Mouse (Mus musculus): Measurements from ENCODE around the gene Gm42669. TPM values are rescaled to one million over a fixed set of nuclear protein-coding genes. Genes with fewer than 3 reads are reported as not detected.
A peak's percentile ranks its signal among the peaks of the same experiment; 100 is the strongest.

Gm42669 gene
- polyA plus RNA-seq, 1 experiment from 2014 or later = 0.41 TPM

GRCm38 (mm10) chr5:107511326-107511725, 3.9 kb downstream of the Gm42669 start:
- H3K4me3 ChIP-seq (ENCODE audit: low read depth, low read length) = no peak overlapping the region
- no peaks in the 10 kb centered on the region for H3K9me3 ChIP-seq (replicated peaks; ENCODE audit: control insufficient read depth, low read length)
- H3K4me1 ChIP-seq (ENCODE audit: control insufficient read depth, insufficient read depth, low read length) = no peaks in the 10 kb centered on the region
- no peaks in the 10 kb centered on the region for H3K36me3 ChIP-seq (replicated peaks; ENCODE audit: control insufficient read depth, insufficient read depth, low read depth, low read length)
- no peak overlapping the region for H3K9ac ChIP-seq (replicated peaks; ENCODE audit: low read length)
- no peak overlapping the region for H3K4me2 ChIP-seq (ENCODE audit: low read depth, low read length)
- WGBS = 72% methylated on average over 2 of the region's 2 CpGs
- H3K27ac ChIP-seq (replicated peaks; ENCODE audit: low read depth, low read length) = no peak overlapping the region
- ATAC-seq (replicated peaks; ENCODE audit: insufficient number of reproducible peaks, low FRiP score, low TSS enrichment, low read depth) (no peak), DNase-seq (ENCODE audit: low spot score) (no peak)
- no peaks in the 10 kb centered on the region for H3K27me3 ChIP-seq (ENCODE audit: control insufficient read depth, insufficient read depth, low read length)

GRCm38 (mm10) chr5:107513583-107513982, 6.2 kb downstream of the Gm42669 start:
- Histone ChIP-seq H3K27ac (replicated peaks; ENCODE audit: low read depth, low read length) (no peak overlapping the region), H3K4me1 (ENCODE audit: control insufficient read depth, insufficient read depth, low read length) (no peaks in the 10 kb centered on the region), H3K36me3 (replicated peaks; ENCODE audit: control insufficient read depth, insufficient read depth, low read depth, low read length) (no peaks in the 10 kb centered on the region), H3K9ac (replicated peaks; ENCODE audit: low read length) (no peak overlapping the region), H3K9me3 (replicated peaks; ENCODE audit: control insufficient read depth, low read length) (no peaks in the 10 kb centered on the region), H3K4me2 (ENCODE audit: low read depth, low read length) (no peak overlapping the region), H3K4me3 (ENCODE audit: low read depth, low read length) (no peak overlapping the region), H3K27me3 (ENCODE audit: control insufficient read depth, insufficient read depth, low read length) (no peaks in the 10 kb centered on the region)
- DNase-seq (ENCODE audit: low spot score) (peak; percentile 59), ATAC-seq (replicated peaks; ENCODE audit: insufficient number of reproducible peaks, low FRiP score, low TSS enrichment, low read depth) (peak; percentile 6; the same call in 1 of the 2 replicates)
- WGBS = 49% methylated on average over 7 of the region's 7 CpGs

- no peak for DNase-seq (ENCODE audit: low spot score)
These were observed 8.0 kb downstream of the Gm42669 start for GRCm38 (mm10) chr5:107515453-107515852.

GRCm38 (mm10) chr5:107516087-107516486, 8.7 kb downstream of the Gm42669 start:
- Histone ChIP-seq H3K36me3 (replicated peaks; ENCODE audit: control insufficient read depth, insufficient read depth, low read depth, low read length) (no peaks in the 10 kb centered on the region), H3K4me2 (ENCODE audit: low read depth, low read length) (no peak overlapping the region), H3K4me3 (ENCODE audit: low read depth, low read length) (no peak overlapping the region), H3K27me3 (ENCODE audit: control insufficient read depth, insufficient read depth, low read length) (no peaks in the 10 kb centered on the region), H3K27ac (replicated peaks; ENCODE audit: low read depth, low read length) (no peak overlapping the region), H3K4me1 (ENCODE audit: control insufficient read depth, insufficient read depth, low read length) (no peaks in the 10 kb centered on the region), H3K9me3 (replicated peaks; ENCODE audit: control insufficient read depth, low read length) (no peaks in the 10 kb centered on the region), H3K9ac (replicated peaks; ENCODE audit: low read length) (no peak overlapping the region)
- WGBS = 94% methylated on average over 1 of the region's 1 CpGs
- ATAC-seq (replicated peaks; ENCODE audit: insufficient number of reproducible peaks, low FRiP score, low TSS enrichment, low read depth) = no peak
- DNase-seq (ENCODE audit: low spot score) = no peak

More at GRCm38 (mm10) chr5:107515453-107515852, 8.0 kb downstream of the Gm42669 start:
- H3K9me3 ChIP-seq (replicated peaks; ENCODE audit: control insufficient read depth, low read length) = no peaks in the 10 kb centered on the region
- H3K4me2 ChIP-seq (ENCODE audit: low read depth, low read length) = no peak overlapping the region
- 91% methylated on average over 3 of the region's 3 CpGs for WGBS
- no peaks in the 10 kb centered on the region for H3K36me3 ChIP-seq (replicated peaks; ENCODE audit: control insufficient read depth, insufficient read depth, low read depth, low read length)
- ATAC-seq (replicated peaks; ENCODE audit: insufficient number of reproducible peaks, low FRiP score, low TSS enrichment, low read depth) = no peak
- no peaks in the 10 kb centered on the region for H3K4me1 ChIP-seq (ENCODE audit: control insufficient read depth, insufficient read depth, low read length)
- H3K27me3 ChIP-seq (ENCODE audit: control insufficient read depth, insufficient read depth, low read length) = no peaks in the 10 kb centered on the region
- H3K9ac ChIP-seq (replicated peaks; ENCODE audit: low read length) = no peak overlapping the region
- H3K4me3 ChIP-seq (ENCODE audit: low read depth, low read length) = no peak overlapping the region
- H3K27ac ChIP-seq (replicated peaks; ENCODE audit: low read depth, low read length) = no peak overlapping the region

GRCm38 (mm10) chr5:107518602-107519001, 11.2 kb downstream of the Gm42669 start:
- H3K9ac ChIP-seq (replicated peaks; ENCODE audit: low read length) = no peak overlapping the region
- no peaks in the 10 kb centered on the region for H3K4me1 ChIP-seq (ENCODE audit: control insufficient read depth, insufficient read depth, low read length)
- H3K4me2 ChIP-seq (ENCODE audit: low read depth, low read length) = no peak overlapping the region
- no peak overlapping the region for H3K4me3 ChIP-seq (ENCODE audit: low read depth, low read length)
- H3K36me3 ChIP-seq (replicated peaks; ENCODE audit: control insufficient read depth, insufficient read depth, low read depth, low read length) = no peaks in the 10 kb centered on the region
- ATAC-seq (replicated peaks; ENCODE audit: insufficient number of reproducible peaks, low FRiP score, low TSS enrichment, low read depth) (no peak), DNase-seq (ENCODE audit: low spot score) (no peak)
- H3K27ac ChIP-seq (replicated peaks; ENCODE audit: low read depth, low read length) = no peak overlapping the region
- no peaks in the 10 kb centered on the region for H3K9me3 ChIP-seq (replicated peaks; ENCODE audit: control insufficient read depth, low read length)
- 93% methylated on average over 4 of the region's 4 CpGs for WGBS
- H3K27me3 ChIP-seq (ENCODE audit: control insufficient read depth, insufficient read depth, low read length) = no peaks in the 10 kb centered on the region

- Histone ChIP-seq H3K4me3 (ENCODE audit: low read depth, low read length) (no peak overlapping the region), H3K27me3 (ENCODE audit: control insufficient read depth, insufficient read depth, low read length) (no peaks in the 10 kb centered on the region), H3K36me3 (replicated peaks; ENCODE audit: control insufficient read depth, insufficient read depth, low read depth, low read length) (no peaks in the 10 kb centered on the region), H3K4me1 (ENCODE audit: control insufficient read depth, insufficient read depth, low read length) (no peaks in the 10 kb centered on the region), H3K9me3 (replicated peaks; ENCODE audit: control insufficient read depth, low read length) (no peaks in the 10 kb centered on the region), H3K27ac (replicated peaks; ENCODE audit: low read depth, low read length) (no peak overlapping the region), H3K9ac (replicated peaks; ENCODE audit: low read length) (no peak overlapping the region), H3K4me2 (ENCODE audit: low read depth, low read length) (no peak overlapping the region)
- 90% methylated on average over 6 of the region's 6 CpGs for WGBS
- no peak for DNase-seq (ENCODE audit: low spot score)
- ATAC-seq (replicated peaks; ENCODE audit: insufficient number of reproducible peaks, low FRiP score, low TSS enrichment, low read depth) = no peak
These were observed 14.0 kb downstream of the Gm42669 start for GRCm38 (mm10) chr5:107521386-107521785.

GRCm38 (mm10) chr5:107521897-107522296, 14.5 kb downstream of the Gm42669 start:
- H3K27ac ChIP-seq (replicated peaks; ENCODE audit: low read depth, low read length) = no peak overlapping the region
- ATAC-seq (replicated peaks; ENCODE audit: insufficient number of reproducible peaks, low FRiP score, low TSS enrichment, low read depth) (no peak), DNase-seq (ENCODE audit: low spot score) (no peak)
- WGBS = 82% methylated on average over 7 of the region's 7 CpGs
- H3K36me3 ChIP-seq (replicated peaks; ENCODE audit: control insufficient read depth, insufficient read depth, low read depth, low read length) = no peaks in the 10 kb centered on the region
- H3K9ac ChIP-seq (replicated peaks; ENCODE audit: low read length) = no peak overlapping the region
- no peak overlapping the region for H3K4me3 ChIP-seq (ENCODE audit: low read depth, low read length)
- no peaks in the 10 kb centered on the region for H3K4me1 ChIP-seq (ENCODE audit: control insufficient read depth, insufficient read depth, low read length)
- no peaks in the 10 kb centered on the region for H3K27me3 ChIP-seq (ENCODE audit: control insufficient read depth, insufficient read depth, low read length)
- no peaks in the 10 kb centered on the region for H3K9me3 ChIP-seq (replicated peaks; ENCODE audit: control insufficient read depth, low read length)
- H3K4me2 ChIP-seq (ENCODE audit: low read depth, low read length) = no peak overlapping the region

GRCm38 (mm10) chr5:107524281-107524680, 16.9 kb downstream of the Gm42669 start:
- Histone ChIP-seq H3K4me1 (ENCODE audit: control insufficient read depth, insufficient read depth, low read length) (no peaks in the 10 kb centered on the region), H3K27ac (replicated peaks; ENCODE audit: low read depth, low read length) (no peak overlapping the region), H3K4me2 (ENCODE audit: low read depth, low read length) (no peak overlapping the region), H3K9me3 (replicated peaks; ENCODE audit: control insufficient read depth, low read length) (no peaks in the 10 kb centered on the region), H3K4me3 (ENCODE audit: low read depth, low read length) (no peak overlapping the region), H3K9ac (replicated peaks; ENCODE audit: low read length) (no peak overlapping the region), H3K27me3 (ENCODE audit: control insufficient read depth, insufficient read depth, low read length) (no peaks in the 10 kb centered on the region), H3K36me3 (replicated peaks; ENCODE audit: control insufficient read depth, insufficient read depth, low read depth, low read length) (no peaks in the 10 kb centered on the region)
- no peak for ATAC-seq (replicated peaks; ENCODE audit: insufficient number of reproducible peaks, low FRiP score, low TSS enrichment, low read depth)
- WGBS = 85% methylated on average over 10 of the region's 10 CpGs
- no peak for DNase-seq (ENCODE audit: low spot score)

Measured in embryonic facial prominence, embryonic 11.5 days (tissue).